Mouse (Mus musculus) embryo, embryonic 10.5 days (tissue): ENCODE measurements at regions not wholly inside any gene's neighbourhood (a gene's known extent, or its start where the extent isn't known, plus 50 kb on each side); places are given as distances from the start of the nearest gene placed in this dataset.

Source experiments
- DNase-seq: peaks from one replicate; pipeline ENCODE4 v3.0.0-alpha.2; 2015; ENCODE audit warnings: low spot score

GRCm38 (mm10) chr13:37710913-37711312, 67.3 kb upstream of the Rreb1 start:
- DNase-seq = no peak

- DNase-seq = no peak
Measured at GRCm38 (mm10) chr13:37712908-37713496, 65.2 kb upstream of the Rreb1 start.

- DNase-seq = no peak
Measured at GRCm38 (mm10) chr13:37715058-37715712, 63.0 kb upstream of the Rreb1 start.

GRCm38 (mm10) chr13:37715770-37716693, 62.2 kb upstream of the Rreb1 start:
- DNase-seq = no peak

GRCm38 (mm10) chr13:37717793-37718192, 60.4 kb upstream of the Rreb1 start:
- no peak for DNase-seq

GRCm38 (mm10) chr13:37718364-37718763, 59.8 kb upstream of the Rreb1 start:
- no peak for DNase-seq
